Comparison of ENCODE assay signal across 9 mouse cellular contexts in genomic region chr11:33733269-33733668, GRCm38 (mm10).
DNase-seq lines count a peak whose midpoint lies in the region; ATAC-seq and TF ChIP-seq lines count a peak whose summit lies in the region.
"Had no signal": no experiment of that assay in that cellular context is flagged by ENCODE, and none has a peak within 500 bp of the region (broad histone marks: within the 10 kb centered on the region; RNA-seq: fewer than 3 reads in every experiment).

No protein-coding gene starts in this region.

- no peak overlapping the region for H3K4me2 ChIP-seq in forebrain, embryonic 16.5 days (ENCODE audit: low read length)
- no peak overlapping the region for H3K4me2 ChIP-seq in intestine, postnatal 0 days (replicated peaks; ENCODE audit: low read depth)
- H3K4me2 ChIP-seq in limb, embryonic 11.5 days (ENCODE audit: low read depth, severe bottlenecking): no peak overlapping the region
- no peak overlapping the region for H3K4me2 ChIP-seq in neural tube, embryonic 15.5 days
- H3K4me2 ChIP-seq: embryonic facial prominence, embryonic 13.5 days had no signal

- no peak for TF ChIP-seq CTCF in thymus, adult 2 months (IDR thresholded peaks at IDR 0.05; ENCODE audit: borderline replicate concordance, control insufficient read depth, extremely low read depth, insufficient read depth, low read length, poor library complexity)
- peak; percentile 83 for TF ChIP-seq CTCF in intestine, postnatal 0 days (IDR thresholded peaks at IDR 0.05; ENCODE audit: low read depth)

- H3K4me3 ChIP-seq in thymus, adult 2 months (ENCODE audit: control insufficient read depth, insufficient read depth, low read length): no peak overlapping the region
- no peak overlapping the region for H3K4me3 ChIP-seq in forebrain, embryonic 16.5 days (replicated peaks; ENCODE audit: low read length)
- no peak overlapping the region for H3K4me3 ChIP-seq in intestine, postnatal 0 days (ENCODE audit: low read depth, low read length)
- no peak overlapping the region for H3K4me3 ChIP-seq in limb, embryonic 11.5 days (ENCODE audit: low read depth, low read length)
- H3K4me3 ChIP-seq in neural tube, embryonic 15.5 days (replicated peaks): no peak overlapping the region
- H3K4me3 ChIP-seq: embryonic facial prominence, embryonic 13.5 days had no signal

- no peak overlapping the region for H3K9ac ChIP-seq in forebrain, embryonic 16.5 days (replicated peaks; ENCODE audit: low read depth, low read length)
- no peak overlapping the region for H3K9ac ChIP-seq in intestine, postnatal 0 days (ENCODE audit: low read depth, low read length)
- H3K9ac ChIP-seq in limb, embryonic 11.5 days (ENCODE audit: low read length): no peak overlapping the region
- H3K9ac ChIP-seq in neural tube, embryonic 15.5 days (replicated peaks): no peak overlapping the region
- H3K9ac ChIP-seq: embryonic facial prominence, embryonic 13.5 days had no signal

- no peaks in the 10 kb centered on the region for H3K4me1 ChIP-seq in thymus, adult 2 months (replicated peaks; ENCODE audit: control insufficient read depth, insufficient read depth, low read length)
- peaks cover 13% of the 10 kb centered on the region for H3K4me1 ChIP-seq in forebrain, embryonic 16.5 days (replicated peaks; ENCODE audit: control insufficient read depth, insufficient read depth, low read length)
- H3K4me1 ChIP-seq in intestine, postnatal 0 days (replicated peaks; ENCODE audit: control insufficient read depth, insufficient read depth, low read length): no peaks in the 10 kb centered on the region
- H3K4me1 ChIP-seq in limb, embryonic 11.5 days (ENCODE audit: control insufficient read depth, insufficient read depth, low read length): no peaks in the 10 kb centered on the region
- peaks cover 7% of the 10 kb centered on the region; the same call in 1 of the 2 replicates for H3K4me1 ChIP-seq in neural tube, embryonic 15.5 days
- H3K4me1 ChIP-seq: embryonic facial prominence, embryonic 13.5 days had no signal

- H3K36me3 ChIP-seq in thymus, adult 2 months (ENCODE audit: control insufficient read depth, insufficient read depth, low read length): no peaks in the 10 kb centered on the region
- no peaks in the 10 kb centered on the region for H3K36me3 ChIP-seq in forebrain, embryonic 16.5 days (ENCODE audit: control insufficient read depth, insufficient read depth)
- H3K36me3 ChIP-seq in intestine, postnatal 0 days (ENCODE audit: control insufficient read depth, insufficient read depth): no peaks in the 10 kb centered on the region
- no peaks in the 10 kb centered on the region for H3K36me3 ChIP-seq in limb, embryonic 11.5 days (ENCODE audit: control insufficient read depth, insufficient read depth, low read length)
- H3K36me3 ChIP-seq in neural tube, embryonic 15.5 days: no peaks in the 10 kb centered on the region
- H3K36me3 ChIP-seq: embryonic facial prominence, embryonic 13.5 days had no signal

- no peaks in the 10 kb centered on the region for H3K9me3 ChIP-seq in forebrain, embryonic 16.5 days (ENCODE audit: control insufficient read depth, low read length)
- H3K9me3 ChIP-seq in intestine, postnatal 0 days (ENCODE audit: control insufficient read depth): no peaks in the 10 kb centered on the region
- H3K9me3 ChIP-seq in limb, embryonic 11.5 days (ENCODE audit: control insufficient read depth, low read length): no peaks in the 10 kb centered on the region
- no peaks in the 10 kb centered on the region for H3K9me3 ChIP-seq in neural tube, embryonic 15.5 days (replicated peaks)
- H3K9me3 ChIP-seq: embryonic facial prominence, embryonic 13.5 days had no signal

- TF ChIP-seq POLR2A in thymus, adult 2 months (IDR thresholded peaks at IDR 0.05; ENCODE audit: control insufficient read depth, extremely low read depth, insufficient read depth, low read length, poor library complexity): no peak

- 9% methylated on average over 3 of the region's 3 CpGs for WGBS in thymus, adult 2 months
- 5% methylated on average over 3 of the region's 3 CpGs for WGBS in forebrain, embryonic 16.5 days
- 10% methylated on average over 3 of the region's 3 CpGs for WGBS in intestine, postnatal 0 days
- 5% methylated on average over 3 of the region's 3 CpGs for WGBS in limb, embryonic 11.5 days
- 7% methylated on average over 3 of the region's 3 CpGs for WGBS in neural tube, embryonic 15.5 days

- DNase-seq in thymus, adult 2 months: peak; percentile 38
- no peak for DNase-seq in thymus, adult 18-20 months
- DNase-seq in cerebellum, adult 11-12 months: peak; percentile 52
- DNase-seq in limb, embryonic 11.5 days (ENCODE audit: low spot score): peak; percentile 86
- DNase-seq in urinary bladder, postnatal 36 days (ENCODE audit: low spot score in 2 of 2): peak; percentile 28 to 46

- ATAC-seq in forebrain, embryonic 16.5 days: peak; percentile 52; the same call in 1 of the 2 replicates
- no peak for ATAC-seq in intestine, postnatal 0 days
- no peak for ATAC-seq in limb, embryonic 11.5 days (ENCODE audit: insufficient number of reproducible peaks, low FRiP score, low TSS enrichment, low read depth)
- peak; percentile 69; the same call in 1 of the 2 replicates for ATAC-seq in neural tube, embryonic 15.5 days (ENCODE audit: low FRiP score)

- no peaks in the 10 kb centered on the region for H3K27me3 ChIP-seq in thymus, adult 2 months (ENCODE audit: control insufficient read depth, insufficient read depth, low read length)
- no peaks in the 10 kb centered on the region for H3K27me3 ChIP-seq in forebrain, embryonic 16.5 days (replicated peaks; ENCODE audit: control insufficient read depth, insufficient read depth, low read length)
- H3K27me3 ChIP-seq in intestine, postnatal 0 days (replicated peaks; ENCODE audit: control insufficient read depth, insufficient read depth, low read length): no peaks in the 10 kb centered on the region
- H3K27me3 ChIP-seq in limb, embryonic 11.5 days (ENCODE audit: control insufficient read depth, insufficient read depth, low read length): no peaks in the 10 kb centered on the region
- 0 out of 2 replicates have a peak, but pooled peaks cover 8% of the 10 kb centered on the region for H3K27me3 ChIP-seq in neural tube, embryonic 15.5 days (replicated peaks)

- no peak overlapping the region for H3K27ac ChIP-seq in thymus, adult 2 months (ENCODE audit: control insufficient read depth, insufficient read depth, low read length)
- H3K27ac ChIP-seq in forebrain, embryonic 16.5 days (ENCODE audit: low read length): no peak overlapping the region
- no peak overlapping the region for H3K27ac ChIP-seq in intestine, postnatal 0 days (ENCODE audit: low read depth, low read length)
- no peak overlapping the region for H3K27ac ChIP-seq in limb, embryonic 11.5 days (replicated peaks; ENCODE audit: low read depth, low read length)
- H3K27ac ChIP-seq in neural tube, embryonic 15.5 days (replicated peaks): no peak overlapping the region
- H3K27ac ChIP-seq: embryonic facial prominence, embryonic 13.5 days had no signal

Comparison
In these comparisons a context has a peak if more than half of its experiments do, and no peak if none do; other contexts are left out.
1. DNase-seq: peak in thymus, adult 2 months (single experiment), cerebellum, adult 11-12 months (single experiment), limb, embryonic 11.5 days (single experiment) and urinary bladder, postnatal 36 days (2 of 2); none in thymus, adult 18-20 months (0 of 2).
2. ATAC-seq: peak in forebrain, embryonic 16.5 days (single experiment) and neural tube, embryonic 15.5 days (single experiment); none in intestine, postnatal 0 days (single experiment) and limb, embryonic 11.5 days (single experiment).